Mouse (Mus musculus) telencephalon, adult 2 months (tissue): ENCODE data around the gene Rnase13.

Experiments
- DNase-seq: peaks from one replicate; pipeline ENCODE4 v3.0.0-alpha.2; 2011; ENCODE audit warnings: low read depth, low spot score

Gene Rnase13

DNA sequence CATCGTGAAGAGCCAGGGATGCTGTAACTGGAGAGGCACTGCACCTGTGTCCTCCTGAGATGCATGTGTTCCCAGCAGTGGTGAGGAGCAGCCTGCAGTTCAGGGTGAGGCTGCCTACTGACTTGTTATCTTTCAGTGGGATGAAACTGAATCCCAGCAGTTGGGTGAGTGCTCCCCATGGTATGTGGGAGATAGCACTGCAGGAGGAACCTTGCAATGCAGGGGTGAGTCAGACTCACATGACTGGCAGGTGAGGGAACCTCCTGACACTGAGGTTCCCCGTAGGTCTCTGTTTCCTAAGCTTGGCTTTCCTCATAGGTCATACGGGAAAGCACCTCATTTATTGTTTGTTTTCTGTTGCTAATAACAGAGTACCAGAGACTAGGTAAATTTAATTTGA lies 45.1 kb downstream of the Rnase13 start:
- DNase-seq = no peak

- DNase-seq = no peak
Observed at GRCm38 (mm10) chr14:51871741-51872140, 50.8 kb downstream of the Rnase13 start.
